Mouse (Mus musculus) forebrain, embryonic 15.5 days (tissue): Measurements from ENCODE around the gene Atp13a2. TPM values are rescaled to one million over a fixed set of nuclear protein-coding genes. Genes with fewer than 3 reads are reported as not detected.
A peak's percentile ranks its signal among the peaks of the same experiment; 100 is the strongest.

Experiments
- ATAC-seq: fragments of 200-750 bp; cut with Nextera tagmentation; replicated peaks from 2 replicates; pipeline ENCODE4 v1.8.0; 2017; ENCODE audit warnings: mild to moderate bottlenecking, moderate TSS enrichment, moderate library complexity
- H3K27ac ChIP-seq: fragments of 300-500 bp; sonication (generic); replicated peaks from 2 replicates; pipeline ENCODE4 v1.5.1; 2015; ENCODE audit warnings: mild to moderate bottlenecking, inconsistent platforms
- H3K27me3 ChIP-seq: fragments of 300-500 bp; sonication (generic); 2 replicates; pipeline ENCODE4 v1.6.1; 2015; ENCODE audit warnings: inconsistent platforms
- H3K36me3 ChIP-seq: fragments of 300-500 bp; sonication (generic); 2 replicates; pipeline ENCODE4 v1.6.1; 2015; ENCODE audit warnings: mild to moderate bottlenecking, inconsistent platforms
- H3K4me1 ChIP-seq: fragments of 300-500 bp; sonication (generic); 2 replicates; pipeline ENCODE4 v1.6.1; 2015; ENCODE audit warnings: inconsistent platforms
- H3K4me2 ChIP-seq: fragments of 300-500 bp; sonication (generic); replicated peaks from 2 replicates; pipeline ENCODE4 v1.6.1; 2015; ENCODE audit warnings: mild to moderate bottlenecking, inconsistent platforms
- H3K4me3 ChIP-seq: fragments of 300-500 bp; sonication (generic); 2 replicates; pipeline ENCODE4 v1.5.1; 2015; ENCODE audit warnings: mild to moderate bottlenecking, inconsistent platforms
- H3K9ac ChIP-seq: fragments of 300-500 bp; sonication (generic); replicated peaks from 2 replicates; pipeline ENCODE4 v1.6.1; 2015; ENCODE audit warnings: mild to moderate bottlenecking, inconsistent platforms
- H3K9me3 ChIP-seq: fragments of 300-500 bp; sonication (generic); 2 replicates; pipeline ENCODE4 v1.6.1; 2016; ENCODE audit warnings: inconsistent platforms
- WGBS: fragments of 180-500 bp; shearing (Covaris S2); methylation state at CpG from one replicate; pipeline ENCODE4 v1.1.7; 2015; ENCODE audit warnings: mixed read lengths; 5-methylcytosine and 5-hydroxymethylcytosine counted together
- polyA plus RNA-seq: library from polyadenylated mRNA; unstranded; fragments of >200 nt; fragmentation: Nextera tagmentation; extraction: Ambion mirVana; gene quantifications from 2 replicates; pipeline ENCODE4 v1.2.1, GENCODE M21; 2015

The Atp13a2 gene
- polyA plus RNA-seq, 1 experiment from 2014 or later: 127 TPM

GRCm38 (mm10) chr4:141053568-141054161 lies 67.0 kb downstream of the Atp13a2 start:
- 2% methylated on average over 17 of the region's 17 CpGs for WGBS
- ATAC-seq: peak; percentile 49
- H3K9ac ChIP-seq: peak overlapping the region; percentile 50
- H3K4me3 ChIP-seq: peak overlapping the region; percentile 34
- H3K4me2 ChIP-seq: peak overlapping the region; percentile 54
- H3K4me1 ChIP-seq: peaks cover 50% of the 10 kb centered on the region
- no peaks in the 10 kb centered on the region for H3K36me3 ChIP-seq
- no peaks in the 10 kb centered on the region for H3K27me3 ChIP-seq
- H3K9me3 ChIP-seq: no peaks in the 10 kb centered on the region
- peak overlapping the region; percentile 96 for H3K27ac ChIP-seq

Other genes starting within 250 kb of the Atp13a2 start
- gene Padi6, start 244.2 kb upstream of the Atp13a2 start, polyA plus RNA-seq: 0.06 and 0.10 TPM in 2 replicates
- gene Padi4, start 212.6 kb upstream of the Atp13a2 start, polyA plus RNA-seq: 0.06 TPM in 1 of 2 replicates, not detected in the other
- gene Padi3, start 176.2 kb upstream of the Atp13a2 start, polyA plus RNA-seq: not detected in 2 replicates
- gene Padi1, start 141.1 kb upstream of the Atp13a2 start, polyA plus RNA-seq: not detected in 2 replicates
- 0.34 and 0.90 TPM in 2 replicates for gene Padi2, start 80.5 kb upstream of the Atp13a2 start, polyA plus RNA-seq
- gene Sdhb, start 25.7 kb upstream of the Atp13a2 start, polyA plus RNA-seq: 428 and 441 TPM in 2 replicates
- 215 and 229 TPM in 2 replicates for gene Mfap2, start 23.5 kb downstream of the Atp13a2 start, polyA plus RNA-seq
- 8.3 and 10.2 TPM in 2 replicates for gene Crocc, start 73.7 kb downstream of the Atp13a2 start, polyA plus RNA-seq
- 50.5 and 55.8 TPM in 2 replicates for gene Necap2, start 91.5 kb downstream of the Atp13a2 start, polyA plus RNA-seq
- gene Spata21, start 101.5 kb downstream of the Atp13a2 start, polyA plus RNA-seq: 0.53 TPM in 1 of 2 replicates, not detected in the other
- 26.3 and 30.9 TPM in 2 replicates for gene Szrd1, start 152.9 kb downstream of the Atp13a2 start, polyA plus RNA-seq
- gene Fbxo42, start 161.0 kb downstream of the Atp13a2 start, polyA plus RNA-seq: 25.0 and 26.5 TPM in 2 replicates
- 8.4 and 10.9 TPM in 2 replicates for gene Rsg1, start 227.1 kb downstream of the Atp13a2 start, polyA plus RNA-seq